Mouse (Mus musculus) kidney, postnatal 4 days (tissue): ENCODE data around the gene Sycp3.
A peak's percentile ranks its signal among the peaks of the same experiment; 100 is the strongest.
"Not testable (repeated sequence)": the region's sequence is repeated elsewhere in the genome, so short reads cannot be mapped to it uniquely, and the experiment has no call there.

Experiments used
- DNase-seq, 2 experiments: peaks; one replicate each; pipeline ENCODE4 v3.0.0; 2021; ENCODE audit warnings: mixed read lengths in 2 of 2

Sycp3 gene

DNA sequence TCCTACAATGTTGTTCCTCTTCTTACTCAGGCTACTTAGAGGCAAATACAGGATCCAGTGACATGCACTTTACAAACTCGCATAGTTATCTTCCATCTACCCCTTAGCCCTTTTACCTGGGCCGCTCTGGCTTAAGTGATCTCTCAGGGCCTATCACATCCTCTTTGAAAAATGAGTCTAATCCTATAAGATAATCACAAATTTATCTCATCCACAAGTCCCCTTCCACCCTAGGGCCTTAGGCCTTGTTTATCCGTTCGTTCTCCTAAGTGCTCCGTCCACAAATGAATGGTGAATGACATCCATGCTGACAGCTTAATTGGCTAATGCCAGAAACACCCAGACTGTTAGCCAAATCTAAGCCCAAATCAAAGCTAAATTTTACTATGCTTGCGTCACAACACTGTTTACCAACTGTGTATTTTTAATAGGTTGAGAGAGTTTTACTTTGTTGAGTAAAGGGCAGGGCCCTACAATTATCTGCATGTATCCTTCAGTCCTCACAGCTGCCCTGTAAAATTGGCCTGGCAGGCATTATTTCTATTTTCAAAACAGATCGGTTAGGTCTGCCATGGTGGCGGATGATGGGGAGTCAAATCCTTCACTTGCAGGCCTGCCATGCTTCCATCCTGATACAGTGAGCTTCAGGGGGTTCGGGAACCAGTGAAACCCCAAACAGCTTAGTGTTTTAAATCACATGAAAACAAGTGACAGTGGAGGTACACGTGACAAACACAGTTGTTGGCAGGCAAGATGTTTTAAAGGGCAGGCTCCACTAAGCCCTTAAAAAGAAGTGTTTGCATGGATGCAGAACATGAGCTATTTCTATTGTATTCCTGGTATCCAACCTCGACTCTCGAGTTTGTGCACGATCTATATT, 42.8 kb downstream of the Sycp3 start:
- no peak for DNase-seq

DNA sequence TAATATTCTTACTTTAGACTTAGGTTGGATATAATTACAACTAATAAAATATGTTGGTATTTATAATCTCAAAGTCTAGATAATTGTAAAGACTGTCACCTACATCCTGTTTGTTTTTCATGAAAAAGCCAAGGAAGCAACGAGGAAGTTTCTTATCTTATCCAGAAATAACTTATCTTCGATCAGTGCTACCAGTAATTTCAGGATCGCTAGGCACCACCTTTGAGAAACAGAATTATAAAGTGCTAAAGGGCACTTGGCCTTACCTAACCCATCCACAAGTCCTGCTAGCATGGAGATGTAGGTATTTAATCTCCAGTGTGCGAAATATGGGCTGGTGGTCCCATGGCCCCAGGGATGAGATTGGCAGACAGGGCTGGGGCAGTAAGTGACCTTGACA, 43.5 kb downstream of the Sycp3 start:
- DNase-seq = no peak

DNA sequence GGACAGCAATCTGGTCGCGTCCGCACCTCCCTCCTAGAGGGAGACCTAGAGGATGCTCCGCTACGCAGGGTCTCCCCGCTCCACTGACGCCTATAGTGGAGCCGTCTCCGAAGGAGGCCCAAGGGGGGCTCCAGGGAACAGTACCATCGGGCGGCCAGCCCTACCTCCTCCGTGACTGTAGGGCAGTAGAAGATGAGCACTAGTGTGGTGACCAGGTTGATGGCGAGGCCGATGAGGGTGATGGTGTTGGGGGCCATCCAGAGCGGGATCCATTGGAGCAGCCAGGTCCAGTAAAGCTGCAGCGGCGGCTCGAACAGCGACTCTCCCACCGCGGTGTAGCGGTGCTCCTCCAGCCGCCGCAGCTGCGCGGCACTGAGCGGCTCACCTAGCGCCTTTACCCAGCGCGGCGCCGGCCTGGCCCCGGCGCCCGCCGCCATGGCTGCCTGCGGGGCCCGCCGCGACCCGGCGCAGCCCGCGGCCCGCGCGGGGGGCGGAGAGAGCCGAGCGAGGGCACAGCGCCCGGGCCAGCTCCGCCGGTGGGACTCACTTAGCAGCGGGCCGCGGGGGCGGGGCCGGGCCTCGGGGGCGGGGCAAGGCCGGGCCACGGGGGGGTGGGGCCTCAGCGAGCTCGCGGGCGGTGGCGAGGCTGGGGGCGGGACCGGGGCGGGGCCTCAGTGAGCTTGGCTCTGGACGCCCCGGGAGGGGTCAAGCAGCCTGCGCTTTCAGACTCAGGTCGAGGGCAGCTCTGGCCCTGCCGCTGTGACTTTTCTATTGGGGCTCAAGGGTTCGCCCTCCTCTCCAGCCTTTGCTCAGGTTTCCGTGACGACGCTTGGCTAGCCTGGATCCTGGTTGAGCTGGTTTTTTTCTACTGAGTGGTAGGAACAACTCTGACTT, 44.3 kb downstream of the Sycp3 start, which contains the start of gene Chpt1:
Chpt1 (minus strand) TSS at position 653 of the 894 bp plus-strand sequence.
- peak; percentile 92 to 95 for DNase-seq

DNA sequence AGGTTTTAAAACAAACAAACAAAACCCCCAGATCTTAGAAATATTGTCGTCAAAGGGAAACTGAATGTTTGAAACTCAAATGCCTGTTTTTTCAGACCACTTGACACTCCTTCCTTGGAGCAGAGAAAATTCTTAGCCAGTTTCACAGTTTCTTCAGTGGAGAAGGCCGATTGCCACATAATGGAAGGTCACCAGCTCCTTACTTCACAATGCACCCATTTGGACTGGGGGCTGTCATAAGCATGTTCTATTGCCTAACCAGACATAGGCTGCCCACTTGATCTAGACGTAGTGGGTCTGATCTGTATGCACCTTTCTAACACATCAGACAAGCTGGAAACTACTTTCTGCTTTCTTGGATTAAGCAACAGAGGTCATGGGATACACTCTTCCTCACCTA, 45.1 kb downstream of the Sycp3 start:
- no peak for DNase-seq

DNA sequence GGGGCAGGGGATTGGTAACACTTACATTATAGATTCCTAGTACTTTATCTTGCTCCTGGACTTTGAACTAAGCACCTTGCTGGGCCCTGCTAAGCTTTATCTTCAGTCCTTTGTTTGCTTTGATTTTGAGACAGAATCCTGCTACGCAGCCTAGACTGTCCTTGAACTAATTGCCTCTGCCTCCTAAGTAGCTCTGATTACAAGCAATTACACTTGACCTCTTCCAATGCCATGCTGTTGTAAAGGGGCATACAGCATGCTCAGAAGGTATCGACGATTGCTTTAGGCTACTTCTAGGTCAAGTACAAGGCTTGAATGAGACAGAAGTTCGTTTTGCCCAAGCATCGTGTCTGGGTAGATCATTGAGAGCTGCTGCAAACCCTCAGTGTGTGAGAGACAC, 45.9 kb downstream of the Sycp3 start:
- no peak for DNase-seq

DNA sequence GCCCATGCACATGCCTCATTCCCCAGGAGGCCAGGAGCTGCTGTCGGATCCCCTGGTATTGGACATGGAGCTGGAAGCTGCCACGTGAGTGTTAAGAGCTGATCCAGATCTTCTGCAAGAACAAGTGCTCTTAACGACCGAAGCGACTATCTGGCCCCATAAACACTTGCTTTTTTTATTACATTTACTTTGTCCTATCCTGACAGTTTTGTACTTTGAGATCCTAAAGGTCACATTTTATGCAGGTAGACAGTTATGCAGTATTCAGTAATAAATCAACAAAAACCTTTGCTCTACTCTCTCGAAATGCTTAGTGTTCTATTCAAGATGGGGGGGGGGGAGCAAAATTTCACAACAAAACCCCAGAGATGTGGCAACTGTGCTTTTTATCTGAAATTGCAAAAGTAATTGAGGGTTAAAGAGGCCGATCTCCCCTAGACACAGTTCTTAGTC, 48.3 kb downstream of the Sycp3 start:
- no peak for DNase-seq

DNA sequence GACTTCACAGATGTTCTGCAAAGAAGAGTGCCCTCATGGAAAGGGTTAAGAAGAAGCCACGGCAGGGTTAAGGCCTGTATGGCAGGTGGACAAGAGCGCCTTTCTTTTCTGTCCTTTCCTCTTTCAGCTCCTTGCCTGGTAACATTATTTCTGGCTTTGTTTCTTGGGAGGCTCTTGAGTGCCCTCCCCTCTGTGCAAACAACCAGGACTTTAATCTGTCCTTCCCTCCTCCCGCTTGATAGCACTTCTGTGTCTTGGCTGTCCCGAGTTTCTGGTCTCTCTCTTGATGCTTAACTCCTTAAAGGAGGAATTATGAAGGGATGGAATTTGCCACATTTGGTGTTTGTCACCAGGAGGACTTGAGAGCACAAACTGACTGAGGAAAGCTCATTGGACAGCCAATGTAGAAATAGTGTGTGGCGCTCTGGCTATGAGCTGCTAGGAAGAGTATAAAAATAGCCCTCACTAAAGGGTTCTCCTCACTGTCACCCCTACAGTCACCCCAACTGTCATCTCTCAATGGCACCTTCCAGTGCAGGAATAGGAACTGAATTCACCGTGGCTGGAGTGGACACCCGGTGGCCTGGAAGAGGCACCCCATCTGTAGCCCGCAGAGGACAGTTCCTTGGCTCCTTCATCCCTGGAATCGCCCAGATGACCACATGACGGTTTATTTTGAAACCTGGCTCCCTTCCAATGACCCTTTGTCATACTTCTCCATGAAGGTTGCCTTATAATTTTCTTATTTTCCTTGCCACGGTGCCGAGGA, 51.3 kb downstream of the Sycp3 start:
- peak in 1 of 2 experiments; percentile 40 for DNase-seq

DNA sequence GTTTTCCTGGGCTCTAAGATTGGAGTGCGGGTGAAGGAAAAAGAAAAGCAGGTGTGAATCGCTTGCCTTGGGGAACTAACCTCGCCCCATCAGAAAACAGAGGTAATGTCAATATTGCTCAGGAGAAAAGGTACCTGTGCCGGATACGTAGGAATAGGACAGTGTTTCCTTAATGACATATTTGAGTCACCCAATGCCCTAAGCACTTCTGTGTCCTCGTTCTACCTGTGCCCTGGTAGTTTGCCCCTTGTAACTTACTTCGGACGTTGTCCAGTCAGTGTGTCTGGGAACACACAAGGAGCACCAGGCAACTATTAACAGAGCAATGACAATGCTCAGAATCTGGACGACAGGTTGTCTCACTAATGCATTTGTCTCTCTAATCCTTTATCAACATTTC, 52.0 kb downstream of the Sycp3 start:
- DNase-seq = no peak

DNA sequence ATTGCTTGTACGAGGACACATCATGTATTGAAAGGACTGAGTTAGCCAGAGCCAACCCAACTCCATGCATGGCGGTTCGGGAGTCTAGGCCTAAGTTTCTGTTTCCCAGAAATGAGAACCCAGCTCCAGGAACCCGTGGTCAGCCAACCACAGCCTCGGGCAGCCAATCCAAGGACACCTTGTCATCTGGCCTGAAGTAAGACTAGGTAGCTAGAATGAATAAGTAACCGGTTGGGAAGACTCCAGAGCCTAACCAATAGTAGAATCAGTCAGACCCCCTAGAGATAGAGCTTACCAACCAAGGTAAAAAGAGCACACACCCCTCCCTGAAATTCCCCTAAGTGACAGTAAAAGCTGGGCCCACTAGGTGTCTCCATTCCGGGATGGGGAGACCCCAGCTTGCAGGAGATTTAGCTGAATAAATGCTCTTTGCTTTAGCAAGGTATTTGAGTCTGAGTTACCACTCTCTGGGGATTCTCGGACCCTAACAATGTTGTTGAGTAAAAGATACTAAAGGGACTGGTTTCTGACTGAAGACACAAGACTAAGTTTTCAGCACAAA, 54.3 kb downstream of the Sycp3 start:
- DNase-seq = peak in 1 of 2 experiments; percentile 43

DNA sequence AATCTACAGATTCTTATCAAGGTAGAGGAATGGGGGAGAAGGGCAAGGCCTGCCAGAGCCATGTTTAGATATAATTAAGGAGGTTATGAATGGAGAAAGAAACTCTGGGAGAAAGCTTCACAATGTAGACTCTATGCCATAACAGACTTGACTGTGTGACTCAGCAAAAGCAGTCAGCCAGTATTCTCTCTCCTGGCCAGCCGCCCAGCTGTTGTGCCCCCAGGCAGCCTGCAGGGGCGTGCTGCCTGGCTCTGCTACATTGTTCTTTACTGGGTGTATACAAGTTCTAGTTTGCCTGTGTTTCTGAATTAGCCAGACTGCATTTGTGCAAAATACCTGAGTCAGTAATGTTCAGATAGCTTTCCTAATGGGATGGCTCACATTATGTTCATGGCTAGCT, 55.1 kb downstream of the Sycp3 start:
- peak; percentile 73 to 81 for DNase-seq

DNA sequence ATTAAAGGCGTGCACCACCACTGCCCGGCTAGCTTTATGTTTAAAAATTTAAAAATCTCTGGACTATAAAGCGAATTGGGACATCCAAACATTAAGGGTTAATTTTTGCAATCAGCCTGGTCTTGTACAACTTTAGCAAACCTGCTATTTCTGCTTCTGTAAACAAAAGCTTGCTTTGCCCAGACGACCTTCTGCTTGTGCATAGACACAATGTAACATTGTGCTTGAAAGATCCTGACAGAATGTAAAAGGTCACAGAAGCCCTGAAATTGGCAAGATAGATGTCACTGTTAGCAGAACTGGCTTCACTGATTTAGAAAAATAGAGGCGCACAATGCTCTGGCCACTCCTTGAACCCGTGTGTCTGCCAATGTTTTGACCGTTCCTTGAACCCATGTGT, 55.7 kb downstream of the Sycp3 start:
- not testable (repeated sequence) for DNase-seq

DNA sequence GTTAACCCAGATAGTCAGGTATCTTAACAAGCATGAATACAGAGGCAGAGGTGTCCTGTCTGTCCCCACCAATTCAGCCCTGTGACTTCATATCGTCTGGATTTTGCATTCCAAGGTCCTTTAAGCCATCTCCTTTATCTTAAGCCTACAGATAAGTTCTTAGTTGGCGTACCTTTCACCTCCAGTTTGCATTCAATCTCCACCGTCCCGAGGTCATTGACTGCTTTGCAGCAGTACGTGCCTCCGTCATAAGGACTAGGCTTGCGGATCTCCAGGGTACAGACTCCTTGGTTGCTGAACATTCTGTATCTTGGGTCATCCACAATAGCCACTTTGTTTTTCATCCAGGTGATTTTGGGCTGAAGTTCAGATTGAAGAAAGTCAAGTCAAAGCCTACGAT, 63.4 kb downstream of the Sycp3 start:
- DNase-seq = no peak
